ENCODE assay signal across 19 mouse cellular contexts in the genomic region with DNA sequence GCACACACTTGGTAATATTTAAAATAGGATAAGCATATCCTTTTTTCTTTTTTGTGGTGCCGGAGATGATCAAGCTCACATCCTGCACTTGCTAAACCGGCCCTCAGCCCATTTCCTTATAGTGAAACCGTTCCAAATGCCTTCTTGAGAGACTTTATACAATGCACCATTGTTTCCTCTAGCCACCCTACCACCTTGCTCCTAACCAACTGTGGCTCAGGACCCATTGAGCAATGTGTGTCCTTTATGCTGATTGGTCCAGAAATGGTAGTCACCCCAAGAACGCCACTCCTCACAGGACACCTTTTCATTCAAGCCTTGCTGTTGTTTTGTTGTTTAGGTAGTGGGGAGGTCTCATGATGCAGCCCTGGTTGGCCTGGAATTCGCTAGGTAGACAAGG.
DNase-seq lines count a peak whose midpoint lies in the region; ATAC-seq and TF ChIP-seq lines count a peak whose summit lies in the region.
"Had no signal": no experiment of that assay in that cellular context is flagged by ENCODE, and none has a peak within 500 bp of the region (broad histone marks: within the 10 kb centered on the region; RNA-seq: fewer than 3 reads in every experiment).

No protein-coding gene starts in this region.

- no peak for ATAC-seq in heart, embryonic 16.5 days (replicated peaks; ENCODE audit: extremely low read depth, insufficient read depth, low FRiP score)
- ATAC-seq in heart, embryonic 11.5 days (replicated peaks; ENCODE audit: insufficient number of reproducible peaks, low FRiP score, low TSS enrichment): no peak
- ATAC-seq: forebrain, embryonic 15.5 days had no signal

- peak overlapping the region; percentile 64; the same call in 1 of the 2 replicates for H3K27ac ChIP-seq in heart, embryonic 16.5 days (ENCODE audit: low read length)
- H3K27ac ChIP-seq in heart, embryonic 11.5 days (ENCODE audit: low read depth, low read length): no peak overlapping the region
- peak overlapping the region; percentile 79 for H3K27ac ChIP-seq in liver, adult 2 months (replicated peaks; ENCODE audit: insufficient read depth, low read depth, low read length)
- H3K27ac ChIP-seq: forebrain, embryonic 15.5 days; hindbrain, embryonic 15.5 days; liver, embryonic 14.5 days; midbrain, embryonic 12.5 days; neural tube, embryonic 12.5 days had no signal

- no peaks in the 10 kb centered on the region for H3K36me3 ChIP-seq in heart, embryonic 16.5 days (ENCODE audit: control insufficient read depth, insufficient read depth)
- H3K36me3 ChIP-seq in heart, embryonic 11.5 days (ENCODE audit: control insufficient read depth, insufficient read depth, low read length): no peaks in the 10 kb centered on the region
- no peaks in the 10 kb centered on the region for H3K36me3 ChIP-seq in liver, adult 2 months (ENCODE audit: control insufficient read depth, insufficient read depth, low read length)
- H3K36me3 ChIP-seq: forebrain, embryonic 15.5 days; hindbrain, embryonic 15.5 days; midbrain, embryonic 12.5 days; neural tube, embryonic 12.5 days had no signal

- H3K4me1 ChIP-seq in heart, embryonic 16.5 days (ENCODE audit: control insufficient read depth, insufficient read depth, low read length): peaks cover 14% of the 10 kb centered on the region; the same call in 1 of the 2 replicates
- H3K4me1 ChIP-seq in heart, embryonic 11.5 days (ENCODE audit: control insufficient read depth, insufficient read depth, low read length): peaks cover 7% of the 10 kb centered on the region; the same call in 1 of the 2 replicates
- H3K4me1 ChIP-seq in liver, adult 2 months (ENCODE audit: control insufficient read depth, insufficient read depth, low read length): peaks cover 20% of the 10 kb centered on the region
- H3K4me1 ChIP-seq: forebrain, embryonic 15.5 days; hindbrain, embryonic 15.5 days; midbrain, embryonic 12.5 days; neural tube, embryonic 12.5 days had no signal

- H3K27me3 ChIP-seq in heart, embryonic 16.5 days (ENCODE audit: control insufficient read depth, insufficient read depth, low read length): no peaks in the 10 kb centered on the region
- H3K27me3 ChIP-seq in heart, embryonic 11.5 days (ENCODE audit: control insufficient read depth, insufficient read depth, low read length): no peaks in the 10 kb centered on the region
- no peaks in the 10 kb centered on the region for H3K27me3 ChIP-seq in liver, adult 2 months (ENCODE audit: control insufficient read depth, insufficient read depth, low read length)
- H3K27me3 ChIP-seq: forebrain, embryonic 15.5 days; hindbrain, embryonic 15.5 days; midbrain, embryonic 12.5 days; neural tube, embryonic 12.5 days had no signal

- TF ChIP-seq CTCF in liver, adult 2 months (IDR thresholded peaks at IDR 0.05; ENCODE audit: low read depth, low read length): no peak

- TF ChIP-seq POLR2A in liver, adult 2 months (IDR thresholded peaks at IDR 0.05; ENCODE audit: extremely low read depth, insufficient read depth, low read length): no peak

- H3K9me3 ChIP-seq in heart, embryonic 16.5 days (replicated peaks; ENCODE audit: control insufficient read depth, low read length): no peaks in the 10 kb centered on the region
- H3K9me3 ChIP-seq in heart, embryonic 11.5 days (replicated peaks; ENCODE audit: control insufficient read depth, low read length): no peaks in the 10 kb centered on the region
- H3K9me3 ChIP-seq: forebrain, embryonic 15.5 days; hindbrain, embryonic 15.5 days; midbrain, embryonic 12.5 days; neural tube, embryonic 12.5 days had no signal

- no peak overlapping the region for H3K4me2 ChIP-seq in heart, embryonic 16.5 days (ENCODE audit: low read depth, low read length)
- no peak overlapping the region for H3K4me2 ChIP-seq in heart, embryonic 11.5 days
- H3K4me2 ChIP-seq: forebrain, embryonic 15.5 days; hindbrain, embryonic 15.5 days; midbrain, embryonic 12.5 days; neural tube, embryonic 12.5 days had no signal

- 0 out of 2 replicates have a peak, but pooled peaks cover 3% of the 10 kb centered on the region for H3K79me2 ChIP-seq in liver, adult 2 months (ENCODE audit: control insufficient read depth, insufficient read depth, low read length)

- DNase-seq in liver, adult 2 months (ENCODE audit: extremely low read depth, low read depth, low spot score): peak; percentile 65
- DNase-seq in liver (no peak), 416B (ENCODE audit: low read depth) (peak; percentile 30)
- peak; percentile 22 for DNase-seq in lung, postnatal 10 days
- DNase-seq in embryo, embryonic 11 days: no peak
- DNase-seq in frontal cortex, postnatal 10 days (ENCODE audit: low spot score in 2 of 2): no peak
- DNase-seq: adrenal gland, postnatal 25 days; B cell, adult 2 months; cerebellum, adult 11-12 months; cerebellum, postnatal 14 days; heart, postnatal 4 days; thymus, postnatal 25 days had no signal

- 67% methylated on average over 5 of the region's 5 CpGs for WGBS in heart, embryonic 16.5 days
- 65% methylated on average over 5 of the region's 5 CpGs for WGBS in heart, embryonic 11.5 days (ENCODE audit: insufficient replicate concordance)
- 62% methylated on average over 5 of the region's 5 CpGs for WGBS in liver, adult 2 months

- H3K4me3 ChIP-seq in heart, embryonic 16.5 days (ENCODE audit: low read length): no peak overlapping the region
- no peak overlapping the region for H3K4me3 ChIP-seq in heart, embryonic 11.5 days (ENCODE audit: low read depth, low read length)
- H3K4me3 ChIP-seq in liver, adult 2 months (ENCODE audit: insufficient read depth, low read depth, low read length): no peak overlapping the region; the same call in none of the 2 replicates
- H3K4me3 ChIP-seq: forebrain, embryonic 15.5 days; hindbrain, embryonic 15.5 days; midbrain, embryonic 12.5 days; neural tube, embryonic 12.5 days had no signal

- H3K9ac ChIP-seq in heart, embryonic 16.5 days (ENCODE audit: low read length): no peak overlapping the region
- no peak overlapping the region for H3K9ac ChIP-seq in heart, embryonic 11.5 days (ENCODE audit: low read depth, low read length)
- H3K9ac ChIP-seq in liver, adult 2 months (ENCODE audit: low read depth, low read length): peak overlapping the region; percentile 13; the same call in 1 of the 2 replicates
- H3K9ac ChIP-seq: forebrain, embryonic 15.5 days; hindbrain, embryonic 15.5 days; liver, embryonic 14.5 days; midbrain, embryonic 12.5 days; neural tube, embryonic 12.5 days had no signal

Comparison
In these comparisons a context has a peak if more than half of its experiments do, and no peak if none do; other contexts are left out.
1. DNase-seq: peak in liver, adult 2 months (single experiment), 416B (single experiment) and lung, postnatal 10 days (single experiment); none in liver (single experiment), embryo, embryonic 11 days (single experiment) and frontal cortex, postnatal 10 days (0 of 2).